Mouse (Mus musculus) Patski (cell line): Measurements from ENCODE around the gene Acmsd. TPM values are rescaled to one million over a fixed set of nuclear protein-coding genes. Genes with fewer than 3 reads are reported as not detected.

Source experiments
- ATAC-seq: fragments of 100-300 bp; one replicate; pipeline ENCODE4 v1.8.0; 2021
- CTCF ChIA-PET: fragments of 350-600 bp; sonication (Branson Sonifier 250); formaldehyde crosslinking; loops from one replicate; lab custom pipeline; 2022; ENCODE audit warnings: inconsistent platforms; lab: Charles Lee
- POLR2A ChIA-PET: fragments of 350-600 bp; sonication (Branson Sonifier 250); formaldehyde crosslinking; loops from one replicate; lab custom pipeline; 2022; ENCODE audit warnings: antibody characterized with exemption, inconsistent platforms; lab: Charles Lee
- DNase-seq: peaks from one replicate; pipeline ENCODE4 v3.0.0-alpha.2; 2011; ENCODE audit warnings: low read depth, low spot score
- H3K27me3 ChIP-seq: fragments of 371-371 bp; one replicate; pipeline ENCODE4 v1.5.1; 2021
- CTCF ChIP-seq: fragments of 100-300 bp; IDR thresholded peaks from one replicate; pipeline ENCODE4 v1.5.1; 2021
- in situ Hi-C: fragments of 300-500 bp; cut with MboI; formaldehyde crosslinking; loops from 3 replicates; pipeline ENCODE4 v1.11.1; 2018; ENCODE audit warnings: low pct_unique_long_range_greater_than_20kb, mixed read lengths
- polyA plus RNA-seq: library from polyadenylated mRNA; unstranded; gene quantifications from one replicate; pipeline ENCODE4 v1.2.3, GENCODE M21; 2021

Acmsd gene
- polyA plus RNA-seq, 1 experiment from 2014 or later = not detected

GRCm38 (mm10) chr1:127795087-127795769 lies 66.0 kb downstream of the Acmsd start:
- ChIA-PET CTCF (interaction anchor here (0.6 to 1.5 kb wide), 2 partner anchors 15 to 352 kb away, joined by 3 to 4 read pairs; no protein-coding TSS in a partner anchor), POLR2A (interaction anchor here (1.0 kb wide), 1 partner anchor 10 kb away, joined by 3 read pairs; no protein-coding TSS in a partner anchor)
- no peaks in the 10 kb centered on the region for H3K27me3 ChIP-seq
- in situ Hi-C loops = no loop called here
- DNase-seq (no peak), ATAC-seq (no peak)
- TF ChIP-seq CTCF = no peak

GRCm38 (mm10) chr1:127796341-127796740 lies 67.1 kb downstream of the Acmsd start:
- ChIA-PET POLR2A (no interaction called here), CTCF (no interaction called here)
- H3K27me3 ChIP-seq = no peaks in the 10 kb centered on the region
- no peak for ATAC-seq
- DNase-seq = no peak
- in situ Hi-C loops = no loop called here
- TF ChIP-seq CTCF = no peak

- ChIA-PET CTCF (no interaction called here), POLR2A (no interaction called here)
Observed at GRCm38 (mm10) chr1:127796752-127797151, 67.5 kb downstream of the Acmsd start.

GRCm38 (mm10) chr1:127802916-127803315 lies 73.7 kb downstream of the Acmsd start:
- ChIA-PET CTCF (interaction anchor here (1.3 kb wide), 1 partner anchor 11 kb away, joined by 3 read pairs; no protein-coding TSS in a partner anchor), POLR2A (interaction anchor here (0.8 kb wide), 1 partner anchor 15 kb away, joined by 3 read pairs; no protein-coding TSS in a partner anchor)
- no peaks in the 10 kb centered on the region for H3K27me3 ChIP-seq
- TF ChIP-seq CTCF = no peak
- in situ Hi-C loops = no loop called here
- DNase-seq = no peak
- no peak for ATAC-seq

More at GRCm38 (mm10) chr1:127796752-127797151, 67.5 kb downstream of the Acmsd start:
- in situ Hi-C loops = no loop called here
- H3K27me3 ChIP-seq = no peaks in the 10 kb centered on the region
- no peak for DNase-seq
- TF ChIP-seq CTCF = no peak
- ATAC-seq = no peak

- ATAC-seq = no peak
- no peak for TF ChIP-seq CTCF
Observed at GRCm38 (mm10) chr1:127808671-127809070, 79.5 kb downstream of the Acmsd start.

GRCm38 (mm10) chr1:127812929-127813328 lies 83.7 kb downstream of the Acmsd start:
- in situ Hi-C loops = no loop called here
- POLR2A ChIA-PET = no interaction called here
- no peaks in the 10 kb centered on the region for H3K27me3 ChIP-seq
- TF ChIP-seq CTCF = no peak
- DNase-seq (no peak), ATAC-seq (no peak)
- CTCF ChIA-PET = interaction anchor here (1.3 to 3.3 kb wide), 2 partner anchors 14 to 22 kb away, joined by 4 to 12 read pairs; no protein-coding TSS in a partner anchor

More at GRCm38 (mm10) chr1:127808671-127809070, 79.5 kb downstream of the Acmsd start:
- in situ Hi-C loops = no loop called here
- ChIA-PET POLR2A (no interaction called here), CTCF (interaction anchor here (1.2 kb wide), 1 partner anchor 18 kb away, joined by 3 read pairs; no protein-coding TSS in a partner anchor)
- DNase-seq = no peak
- H3K27me3 ChIP-seq = no peaks in the 10 kb centered on the region

GRCm38 (mm10) chr1:127816381-127816780 lies 87.2 kb downstream of the Acmsd start:
- H3K27me3 ChIP-seq = no peaks in the 10 kb centered on the region
- ATAC-seq = no peak
- CTCF ChIA-PET = interaction anchor here (1.2 kb wide), 1 partner anchor 8 kb away, joined by 3 read pairs; no protein-coding TSS in a partner anchor
- in situ Hi-C loops = no loop called here
- DNase-seq = no peak
- TF ChIP-seq CTCF = no peak
- POLR2A ChIA-PET = no interaction called here

Other genes with a start within 250 kb of the Acmsd start
- not detected for gene Tmem163, start 49.9 kb upstream of the Acmsd start, polyA plus RNA-seq
- 30.0 TPM for gene Ccnt2, start 44.8 kb downstream of the Acmsd start, polyA plus RNA-seq
- not detected for gene Map3k19, start 125.6 kb downstream of the Acmsd start, polyA plus RNA-seq
- 46.6 TPM for gene Rab3gap1, start 139.4 kb downstream of the Acmsd start, polyA plus RNA-seq